Mouse (Mus musculus) liver, embryonic 14.5 days (tissue): Measurements from ENCODE around the gene Hipk1.

Experiments
- CTCF ChIP-seq: IDR thresholded peaks from 2 replicates; pipeline ENCODE4 v1.5.1; 2016; ENCODE audit warnings: antibody characterized with exemption, low read depth, control low read depth
- EP300 ChIP-seq: IDR thresholded peaks from 2 replicates; pipeline ENCODE4 v1.6.1; 2016; ENCODE audit warnings: antibody characterized with exemption, low read depth

GRCm38 (mm10) chr3:103835272-103835950 lies 44.0 kb upstream of the Hipk1 start:
- TF ChIP-seq CTCF: no peak
- no peak for TF ChIP-seq EP300
